Mouse (Mus musculus) urinary bladder, postnatal 4 days (tissue): Measurements from ENCODE around the gene Armcx1.
"Not testable (repeated sequence)": the region's sequence is repeated elsewhere in the genome, so short reads cannot be mapped to it uniquely, and the experiment has no call there.

Source experiments
- DNase-seq, 2 experiments: peaks; one replicate each; pipeline ENCODE4 v3.0.0; 2021 to 2022; ENCODE audit warnings: low spot score in 2 of 2

The Armcx1 gene

DNA sequence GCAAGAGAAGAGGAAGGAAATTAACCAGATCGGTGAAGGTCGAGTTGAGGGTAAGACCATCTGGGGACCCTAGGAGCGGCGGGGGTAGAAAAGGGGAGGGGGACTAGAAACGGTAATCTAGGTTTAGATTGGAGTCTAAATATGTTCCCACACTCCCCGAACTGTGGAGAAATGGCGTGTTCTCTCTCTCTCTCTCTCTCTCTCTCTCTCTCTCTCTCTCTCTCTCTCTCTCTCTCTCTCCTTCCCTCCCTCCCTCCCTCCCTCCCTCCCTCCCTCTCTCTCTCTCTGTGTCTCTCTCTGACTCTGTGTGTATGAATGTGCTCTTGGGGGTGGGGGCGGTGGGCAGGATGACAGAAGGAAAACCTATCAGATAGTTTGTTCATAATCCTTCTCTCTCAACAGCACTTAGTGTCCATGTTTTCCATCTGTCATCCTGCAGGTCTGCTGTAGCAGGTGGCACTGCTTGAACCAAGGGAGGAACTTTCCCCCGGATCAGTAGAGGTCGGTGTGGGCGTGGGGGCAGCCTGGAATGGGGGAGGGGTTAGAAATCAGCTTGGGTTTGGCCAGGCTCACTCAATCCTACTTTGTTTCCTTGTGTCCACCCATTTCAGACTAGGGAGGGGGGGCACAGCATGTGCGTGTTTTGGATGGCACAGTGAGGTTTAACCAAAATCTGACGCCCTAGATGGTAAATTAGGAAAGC, 39.7 kb downstream of the Armcx1 start:
- DNase-seq: no peak

DNA sequence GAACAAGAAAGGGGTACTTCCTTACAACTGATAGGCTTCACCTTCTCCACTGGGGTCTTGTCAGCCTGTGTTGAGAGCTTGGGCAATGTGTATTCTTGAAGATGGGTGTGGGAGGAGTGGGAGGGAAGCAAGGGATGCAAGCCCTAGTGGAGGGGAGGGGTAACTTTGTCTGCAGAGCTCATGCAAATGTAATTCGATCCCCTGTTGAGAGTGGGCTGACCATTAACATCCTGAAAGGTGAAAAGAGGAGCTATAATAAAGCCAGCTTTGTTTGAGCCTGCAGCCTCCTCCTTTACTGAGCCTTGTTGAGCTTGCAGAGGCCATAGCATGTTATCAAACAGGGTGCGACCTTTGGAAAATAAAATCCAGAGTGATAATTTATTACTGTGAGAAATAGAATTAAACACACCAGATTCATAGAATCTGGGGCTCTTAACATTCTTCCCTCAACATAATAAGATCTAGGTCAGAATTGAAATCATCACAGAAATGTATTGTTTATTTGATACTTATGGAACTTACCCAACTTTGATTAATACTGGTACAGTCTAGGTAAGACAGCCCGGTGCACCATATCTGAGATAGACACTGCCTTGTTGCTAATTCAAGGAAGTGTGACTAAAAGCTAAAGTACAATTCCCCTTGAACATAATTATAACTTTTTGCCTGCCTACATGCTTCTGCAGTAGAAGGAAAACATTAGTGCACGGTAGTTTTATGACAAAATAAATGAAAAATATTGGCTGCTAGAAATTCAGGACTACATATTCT, 45.9 kb downstream of the Armcx1 start:
- DNase-seq: not testable (repeated sequence)
